Mouse (Mus musculus) embryonic facial prominence, embryonic 14.5 days (tissue): ENCODE data around the gene Cfap57. TPM values are rescaled to one million over a fixed set of nuclear protein-coding genes. Genes with fewer than 3 reads are reported as not detected.

Experiments used
- polyA plus RNA-seq: library from polyadenylated mRNA; unstranded; fragments of >200 nt; fragmentation: Nextera tagmentation; extraction: Ambion mirVana; gene quantifications from 2 replicates; pipeline ENCODE4 v1.2.1, GENCODE M21; 2014

Gene Cfap57
- polyA plus RNA-seq, 1 experiment from 2014 or later, result 1.4 TPM

Other genes starting within 250 kb of the Cfap57 start
- 8.7 and 9.3 TPM in 2 replicates for gene Szt2, start 211.5 kb downstream of the Cfap57 start, polyA plus RNA-seq
- gene Med8, start 211.4 kb downstream of the Cfap57 start, polyA plus RNA-seq, result 85.0 and 97.1 TPM in 2 replicates
- 106 and 118 TPM in 2 replicates for gene Elovl1, start 192.7 kb downstream of the Cfap57 start, polyA plus RNA-seq
- gene Cdc20, start 183.4 kb downstream of the Cfap57 start, polyA plus RNA-seq, result 159 and 192 TPM in 2 replicates
- 0.45 and 0.48 TPM in 2 replicates for gene Mpl, start 163.3 kb downstream of the Cfap57 start, polyA plus RNA-seq
- 22.3 and 24.2 TPM in 2 replicates for gene Tie1, start 130.7 kb downstream of the Cfap57 start, polyA plus RNA-seq
- gene 2610528J11Rik, start 93.8 kb downstream of the Cfap57 start, polyA plus RNA-seq, result 6.1 and 8.2 TPM in 2 replicates
- gene Tmem125, start 76.7 kb downstream of the Cfap57 start, polyA plus RNA-seq, result 5.6 and 5.8 TPM in 2 replicates
- 148 and 150 TPM in 2 replicates for gene Ebna1bp2, start within 50 bp of the Cfap57 start, polyA plus RNA-seq
- 0.13 and 0.22 TPM in 2 replicates for gene Olfr62, start 38.2 kb upstream of the Cfap57 start, polyA plus RNA-seq
- 0.12 and 0.22 TPM in 2 replicates for gene Olfr1342, start 72.0 kb upstream of the Cfap57 start, polyA plus RNA-seq
- 0.11 TPM in 1 of 2 replicates, not detected in the other for gene Olfr1341, start 82.7 kb upstream of the Cfap57 start, polyA plus RNA-seq
- gene Olfr1340, start 99.4 kb upstream of the Cfap57 start, polyA plus RNA-seq, result 0.08 and 0.24 TPM in 2 replicates
- gene Olfr1339, start 111.4 kb upstream of the Cfap57 start, polyA plus RNA-seq, result 0.16 TPM in 1 of 2 replicates, not detected in the other
- gene Olfr1338, start 138.0 kb upstream of the Cfap57 start, polyA plus RNA-seq, result 0.13 TPM in 1 of 2 replicates, not detected in the other
- not detected in 2 replicates for gene Olfr1337, start 161.8 kb upstream of the Cfap57 start, polyA plus RNA-seq
- not detected in 2 replicates for gene Olfr1335, start 189.2 kb upstream of the Cfap57 start, polyA plus RNA-seq
- not detected in 2 replicates for gene Olfr1333, start 215.5 kb upstream of the Cfap57 start, polyA plus RNA-seq
- 0.13 TPM in 1 of 2 replicates, not detected in the other for gene Olfr1331, start 243.9 kb upstream of the Cfap57 start, polyA plus RNA-seq